Mouse (Mus musculus) myocyte (in vitro differentiated cells): ENCODE measurements at regions not wholly inside any gene's neighbourhood (a gene's known extent, or its start where the extent isn't known, plus 50 kb on each side); places are given as distances from the start of the nearest gene placed in this dataset.

Experiments used
- H3K27me3 ChIP-seq: one replicate; pipeline ENCODE4 v1.6.1; 2011; ENCODE audit not compliant: control insufficient read depth, insufficient read depth, insufficient read length
- H3K36me3 ChIP-seq: one replicate; pipeline ENCODE4 v1.6.1; 2011; ENCODE audit not compliant: control insufficient read depth, insufficient read depth
- H3K4me2 ChIP-seq: one replicate; pipeline ENCODE4 v1.6.1; 2011; ENCODE audit warnings: low read depth, control low read depth
- H3K4me3 ChIP-seq: one replicate; pipeline ENCODE4 v1.5.1; 2011; ENCODE audit warnings: mild to moderate bottlenecking, control low read depth, moderate library complexity
- H3K79me2 ChIP-seq: one replicate; pipeline ENCODE4 v1.6.1; 2011; ENCODE audit not compliant: control insufficient read depth, insufficient read depth
- H3ac ChIP-seq: one replicate; pipeline ENCODE4 v1.6.1; 2011; ENCODE audit not compliant: control insufficient read depth, insufficient read length
- CEBPB ChIP-seq: IDR thresholded peaks from 2 replicates; pipeline ENCODE4 v1.6.1; 2011; ENCODE audit warnings: mild to moderate bottlenecking, moderate library complexity; ENCODE audit not compliant: poor library complexity, insufficient read depth, severe bottlenecking
- E2F4 ChIP-seq: IDR thresholded peaks from one replicate; pipeline ENCODE4 v1.6.1; 2011; ENCODE audit warnings: mild to moderate bottlenecking, control low read depth, moderate library complexity; ENCODE audit not compliant: insufficient read depth
- MAX ChIP-seq: IDR thresholded peaks from one replicate; pipeline ENCODE4 v1.6.1; 2011; ENCODE audit warnings: low read depth, mild to moderate bottlenecking, control low read depth
- MYOD1 ChIP-seq, 3 experiments: IDR thresholded peaks; one replicate each; pipeline ENCODE4 v1.6.1; 2011; ENCODE audit warnings: control low read depth in 2 of 3, low read depth in 2 of 3, mild to moderate bottlenecking in 2 of 3, moderate library complexity in 1 of 3; ENCODE audit not compliant: insufficient read length in 2 of 3, control insufficient read depth in 1 of 3
- MYOG ChIP-seq, 3 experiments: IDR thresholded peaks; one replicate each; pipeline ENCODE4 v1.6.1; 2011; ENCODE audit warnings: control low read depth in 2 of 3, low read depth in 2 of 3, mild to moderate bottlenecking in 2 of 3; ENCODE audit not compliant: insufficient read length in 2 of 3, control insufficient read depth in 1 of 3, insufficient read depth in 1 of 3
- POLR2A ChIP-seq: IDR thresholded peaks from one replicate; pipeline ENCODE4 v1.6.1; 2011; ENCODE audit warnings: low read depth, mild to moderate bottlenecking, control low read depth, moderate library complexity; ENCODE audit not compliant: insufficient read length
- POLR2AphosphoS2 ChIP-seq: IDR thresholded peaks from one replicate; pipeline ENCODE4 v1.6.1; 2011; ENCODE audit warnings: low read depth, control low read depth; ENCODE audit not compliant: insufficient read length
- REST ChIP-seq: IDR thresholded peaks from one replicate; pipeline ENCODE4 v1.6.1; 2011; ENCODE audit warnings: mild to moderate bottlenecking, control low read depth, moderate library complexity; ENCODE audit not compliant: insufficient read depth, insufficient read length
- SRF ChIP-seq: IDR thresholded peaks from one replicate; pipeline ENCODE4 v1.6.1; 2011; ENCODE audit warnings: low read depth; ENCODE audit not compliant: control insufficient read depth, insufficient read length
- TCF12 ChIP-seq: IDR thresholded peaks from one replicate; pipeline ENCODE4 v1.6.1; 2011; ENCODE audit warnings: mild to moderate bottlenecking, control low read depth; ENCODE audit not compliant: poor library complexity, insufficient read depth, severe bottlenecking
- TCF3 ChIP-seq: IDR thresholded peaks from one replicate; pipeline ENCODE4 v1.6.1; 2011; ENCODE audit warnings: low read depth, control low read depth; ENCODE audit not compliant: insufficient read length
- USF1 ChIP-seq: IDR thresholded peaks from one replicate; pipeline ENCODE4 v1.6.1; 2011; ENCODE audit warnings: low read depth, mild to moderate bottlenecking, control low read depth, moderate library complexity

DNA sequence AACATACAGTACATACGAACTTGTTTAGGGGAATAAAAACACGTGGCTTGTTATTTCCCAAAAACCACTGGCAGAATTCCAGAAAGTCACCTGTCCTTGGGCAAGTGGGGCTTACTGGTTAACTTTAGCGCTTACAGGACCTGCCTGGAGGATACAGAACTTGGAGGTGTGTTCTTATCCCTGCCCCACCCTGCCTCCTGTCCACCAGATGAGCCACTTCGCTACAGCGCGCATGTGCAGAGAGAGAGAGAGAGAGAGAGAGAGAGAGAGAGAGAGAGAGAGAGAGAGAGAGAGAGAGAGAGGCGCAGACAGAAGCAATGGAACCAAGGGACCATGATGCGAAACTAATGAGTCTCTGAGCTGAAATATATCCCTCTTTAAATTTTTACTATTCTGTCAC is 214.7 kb upstream of the Pkdcc start:
- no peak for TF ChIP-seq TCF3
- TF ChIP-seq REST: no peak
- TF ChIP-seq CEBPB: no peak
- no peak for TF ChIP-seq POLR2AphosphoS2
- no peak for TF ChIP-seq USF1
- TF ChIP-seq SRF: no peak
- no peak for TF ChIP-seq POLR2A
- no peak for TF ChIP-seq MYOD1 (IDR thresholded peaks at IDR 0.05; ENCODE audit: control insufficient read depth in 1 of 3, insufficient read length in 2 of 3, low read depth in 2 of 3)
- TF ChIP-seq MYOG (IDR thresholded peaks at IDR 0.05; ENCODE audit: control insufficient read depth in 1 of 3, insufficient read depth in 1 of 3, insufficient read length in 2 of 3, low read depth in 2 of 3): no peak
- TF ChIP-seq E2F4: no peak
- TF ChIP-seq MAX: no peak
- TF ChIP-seq TCF12: no peak
- no peaks in the 10 kb centered on the region for H3K79me2 ChIP-seq
- no peaks in the 10 kb centered on the region for H3K36me3 ChIP-seq
- H3K27me3 ChIP-seq: no peaks in the 10 kb centered on the region
- no peak overlapping the region for H3K4me3 ChIP-seq
- H3ac ChIP-seq: no peak overlapping the region
- H3K4me2 ChIP-seq: no peak overlapping the region

DNA sequence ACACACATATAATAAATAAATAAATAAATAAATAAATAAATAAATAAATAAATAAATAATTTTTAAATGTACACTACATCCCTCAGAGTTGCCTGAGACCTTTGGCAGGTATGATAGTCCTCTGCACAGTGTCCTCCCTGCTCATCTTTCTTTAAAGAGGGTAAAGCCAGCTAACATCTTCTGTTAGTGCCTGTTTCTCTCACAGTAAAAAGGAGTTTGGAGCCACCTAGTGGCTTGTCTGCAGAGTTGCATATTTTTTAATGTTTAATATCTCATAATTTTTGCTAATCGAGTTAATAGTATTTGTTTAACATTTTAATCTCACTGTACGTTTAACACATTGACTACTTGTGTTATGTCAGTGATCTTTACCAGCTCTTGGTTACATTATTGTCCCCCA is 213.5 kb upstream of the Pkdcc start:
- H3K4me2 ChIP-seq: no peak overlapping the region
- no peaks in the 10 kb centered on the region for H3K27me3 ChIP-seq
- TF ChIP-seq POLR2AphosphoS2 (no peak), MYOD1 (IDR thresholded peaks at IDR 0.05; ENCODE audit: control insufficient read depth in 1 of 3, insufficient read length in 2 of 3, low read depth in 2 of 3) (no peak), REST (no peak), POLR2A (no peak), MYOG (IDR thresholded peaks at IDR 0.05; ENCODE audit: control insufficient read depth in 1 of 3, insufficient read depth in 1 of 3, insufficient read length in 2 of 3, low read depth in 2 of 3) (no peak), TCF12 (no peak)
- no peak overlapping the region for H3K4me3 ChIP-seq
- H3K36me3 ChIP-seq: no peaks in the 10 kb centered on the region
- no peak overlapping the region for H3ac ChIP-seq
- H3K79me2 ChIP-seq: no peaks in the 10 kb centered on the region

GRCm38 (mm10) chr17:83010845-83011244 is 204.2 kb upstream of the Pkdcc start:
- H3ac ChIP-seq: no peak overlapping the region
- H3K36me3 ChIP-seq: no peaks in the 10 kb centered on the region
- no peak overlapping the region for H3K4me2 ChIP-seq
- TF ChIP-seq MYOG (IDR thresholded peaks at IDR 0.05; ENCODE audit: control insufficient read depth in 1 of 3, insufficient read depth in 1 of 3, insufficient read length in 2 of 3, low read depth in 2 of 3) (no peak), E2F4 (no peak), MAX (peak; percentile 81), REST (peak; percentile 71), POLR2A (no peak)
- H3K79me2 ChIP-seq: no peaks in the 10 kb centered on the region
- H3K4me3 ChIP-seq: no peak overlapping the region
- H3K27me3 ChIP-seq: peaks cover 7% of the 10 kb centered on the region

- no peak overlapping the region for H3ac ChIP-seq
- H3K4me3 ChIP-seq: no peak overlapping the region
- no peak overlapping the region for H3K4me2 ChIP-seq
- peaks cover 19% of the 10 kb centered on the region for H3K27me3 ChIP-seq
- no peaks in the 10 kb centered on the region for H3K79me2 ChIP-seq
- no peak for TF ChIP-seq POLR2AphosphoS2
- TF ChIP-seq USF1: no peak
- TF ChIP-seq POLR2A: no peak
- TF ChIP-seq CEBPB: no peak
- no peak for TF ChIP-seq MYOG (IDR thresholded peaks at IDR 0.05; ENCODE audit: control insufficient read depth in 1 of 3, insufficient read depth in 1 of 3, insufficient read length in 2 of 3, low read depth in 2 of 3)
- TF ChIP-seq REST: no peak
- no peak for TF ChIP-seq E2F4
- no peak for TF ChIP-seq TCF3
- TF ChIP-seq SRF: no peak
- TF ChIP-seq MYOD1 (IDR thresholded peaks at IDR 0.05; ENCODE audit: control insufficient read depth in 1 of 3, insufficient read length in 2 of 3, low read depth in 2 of 3): no peak
- H3K36me3 ChIP-seq: no peaks in the 10 kb centered on the region
Observed at GRCm38 (mm10) chr17:83015656-83016055, 199.4 kb upstream of the Pkdcc start.

GRCm38 (mm10) chr17:83016936-83017335 is 198.2 kb upstream of the Pkdcc start:
- peaks cover 19% of the 10 kb centered on the region for H3K27me3 ChIP-seq
- no peaks in the 10 kb centered on the region for H3K79me2 ChIP-seq
- no peak overlapping the region for H3K4me3 ChIP-seq

More at GRCm38 (mm10) chr17:83016936-83017335, 198.2 kb upstream of the Pkdcc start:
- Histone ChIP-seq H3ac (no peak overlapping the region), H3K36me3 (no peaks in the 10 kb centered on the region), H3K4me2 (no peak overlapping the region)
- TF ChIP-seq TCF3 (no peak), MYOG (IDR thresholded peaks at IDR 0.05; ENCODE audit: control insufficient read depth in 1 of 3, insufficient read depth in 1 of 3, insufficient read length in 2 of 3, low read depth in 2 of 3) (no peak), E2F4 (no peak), MYOD1 (IDR thresholded peaks at IDR 0.05; ENCODE audit: control insufficient read depth in 1 of 3, insufficient read length in 2 of 3, low read depth in 2 of 3) (no peak), USF1 (no peak), POLR2A (no peak)
